Mouse (Mus musculus) hindbrain, embryonic 11.5 days (tissue): Measurements from ENCODE around the gene Gm21663. TPM values are rescaled to one million over a fixed set of nuclear protein-coding genes. Genes with fewer than 3 reads are reported as not detected.

Experiments
- ATAC-seq: fragments of 200-750 bp; cut with Nextera tagmentation; 2 replicates; pipeline ENCODE4 v1.8.0; 2017; ENCODE audit warnings: mild to moderate bottlenecking, moderate TSS enrichment, moderate library complexity; ENCODE audit not compliant: low FRiP score
- DNase-seq: peaks from one replicate; pipeline ENCODE4 v3.0.0-alpha.2; 2015; ENCODE audit warnings: low spot score
- H3K27ac ChIP-seq: fragments of 300-500 bp; sonication (generic); 2 replicates; pipeline ENCODE4 v1.5.1; 2014; ENCODE audit warnings: mild to moderate bottlenecking, low read depth, low read length
- H3K27me3 ChIP-seq: fragments of 300-500 bp; sonication (generic); 2 replicates; pipeline ENCODE4 v1.6.1; 2014; ENCODE audit warnings: mild to moderate bottlenecking, low read length, moderate library complexity, mixed read lengths; ENCODE audit not compliant: control insufficient read depth, insufficient read depth
- H3K36me3 ChIP-seq: fragments of 300-500 bp; sonication (generic); 2 replicates; pipeline ENCODE4 v1.6.1; 2014; ENCODE audit warnings: mild to moderate bottlenecking, low read length, moderate library complexity, mixed read lengths; ENCODE audit not compliant: control insufficient read depth, insufficient read depth
- H3K4me1 ChIP-seq: fragments of 300-500 bp; sonication (generic); replicated peaks from 2 replicates; pipeline ENCODE4 v1.6.1; 2014; ENCODE audit warnings: low read length, mixed read lengths; ENCODE audit not compliant: control insufficient read depth, insufficient read depth
- H3K4me2 ChIP-seq: fragments of 300-500 bp; sonication (generic); replicated peaks from 2 replicates; pipeline ENCODE4 v1.6.1; 2014; ENCODE audit warnings: mild to moderate bottlenecking, low read depth, low read length
- H3K4me3 ChIP-seq: fragments of 300-500 bp; sonication (generic); 2 replicates; pipeline ENCODE4 v1.5.1; 2014; ENCODE audit warnings: low read depth, low read length
- H3K9ac ChIP-seq: fragments of 300-500 bp; sonication (generic); 2 replicates; pipeline ENCODE4 v1.6.1; 2014; ENCODE audit warnings: low read depth, low read length
- H3K9me3 ChIP-seq: fragments of 300-500 bp; sonication (generic); 2 replicates; pipeline ENCODE4 v1.6.1; 2016; ENCODE audit warnings: low read length; ENCODE audit not compliant: control insufficient read depth
- WGBS: fragments of 180-500 bp; shearing (Covaris S2); extraction: QIAGEN DNeasy Blood & Tissue Kit; methylation state at CpG from one replicate; pipeline ENCODE4 v1.1.7; 2014; 5-methylcytosine and 5-hydroxymethylcytosine counted together
- polyA plus RNA-seq: library from polyadenylated mRNA; unstranded; fragments of >200 nt; fragmentation: Nextera tagmentation; extraction: Ambion mirVana; gene quantifications from 2 replicates; pipeline ENCODE4 v1.2.1, GENCODE M21; 2014

Gene Gm21663
- polyA plus RNA-seq, 1 experiment from 2014 or later: 0.11 TPM

GRCm38 (mm10) chr5:25886708-25887107, 55.5 kb downstream of the Gm21663 start:
- H3K4me2 ChIP-seq: no peak overlapping the region
- DNase-seq: no peak

More at GRCm38 (mm10) chr5:25886708-25887107, 55.5 kb downstream of the Gm21663 start:
- Histone ChIP-seq H3K4me3 (no peak overlapping the region), H3K9ac (no peak overlapping the region), H3K36me3 (no peaks in the 10 kb centered on the region), H3K27ac (no peak overlapping the region), H3K9me3 (no peaks in the 10 kb centered on the region), H3K4me1 (no peaks in the 10 kb centered on the region), H3K27me3 (no peaks in the 10 kb centered on the region)
- ATAC-seq: no peak
- 81% methylated on average over 3 of the region's 3 CpGs for WGBS

Other genes starting within 250 kb of the Gm21663 start
- gene Xrcc2, start 236.6 kb downstream of the Gm21663 start, polyA plus RNA-seq: 7.9 and 10.2 TPM in 2 replicates
- gene Actr3b, start 182.4 kb downstream of the Gm21663 start, polyA plus RNA-seq: 8.0 and 9.9 TPM in 2 replicates
- gene Gm21671, start 12.0 kb upstream of the Gm21663 start, polyA plus RNA-seq: 0.14 TPM in 1 of 2 replicates, not detected in the other
- 0.06 TPM in 1 of 2 replicates, not detected in the other for gene Gm21680, start 30.3 kb upstream of the Gm21663 start, polyA plus RNA-seq
- gene Gm21698, start 46.3 kb upstream of the Gm21663 start, polyA plus RNA-seq: 0.04 TPM in 1 of 2 replicates, not detected in the other
- gene Gm1979, start 62.4 kb upstream of the Gm21663 start, polyA plus RNA-seq: not detected in 2 replicates
- not detected in 2 replicates for gene Gm5862, start 80.5 kb upstream of the Gm21663 start, polyA plus RNA-seq
- not detected in 2 replicates for gene Speer4a, start 97.2 kb upstream of the Gm21663 start, polyA plus RNA-seq
- 0.09 TPM in 1 of 2 replicates, not detected in the other for gene Gm7347, start 116.2 kb upstream of the Gm21663 start, polyA plus RNA-seq
- not detected in 2 replicates for gene Gm10471, start 146.9 kb upstream of the Gm21663 start, polyA plus RNA-seq
- gene 5031410I06Rik, start 163.0 kb upstream of the Gm21663 start, polyA plus RNA-seq: 0.23 TPM in 1 of 2 replicates, not detected in the other
- gene Gm10220, start 179.0 kb upstream of the Gm21663 start, polyA plus RNA-seq: 0.12 TPM in 1 of 2 replicates, not detected in the other